Mouse (Mus musculus) heart, embryonic 15.5 days (tissue): Measurements from ENCODE around the gene Trpt1. TPM values are rescaled to one million over a fixed set of nuclear protein-coding genes. Genes with fewer than 3 reads are reported as not detected.

ENCODE experiments used
- polyA plus RNA-seq: library from polyadenylated mRNA; unstranded; fragments of >200 nt; fragmentation: Nextera tagmentation; extraction: Ambion mirVana; gene quantifications from 2 replicates; pipeline ENCODE4 v1.2.1, GENCODE M21; 2015

Trpt1 gene
- polyA plus RNA-seq, 1 experiment from 2014 or later: 17.4 TPM

Other genes starting within 250 kb of the Trpt1 start
- gene Rps6ka4, start 155.5 kb upstream of the Trpt1 start, polyA plus RNA-seq: 15.3 and 20.4 TPM in 2 replicates
- 0.68 and 1.3 TPM in 2 replicates for gene Ccdc88b, start 137.9 kb upstream of the Trpt1 start, polyA plus RNA-seq
- gene Trmt112, start 86.4 kb upstream of the Trpt1 start, polyA plus RNA-seq: 72.8 and 80.1 TPM in 2 replicates
- gene Prdx5, start 86.0 kb upstream of the Trpt1 start, polyA plus RNA-seq: 302 and 344 TPM in 2 replicates
- 36.9 and 39.3 TPM in 2 replicates for gene Esrra, start 74.3 kb upstream of the Trpt1 start, polyA plus RNA-seq
- 1.9 and 3.4 TPM in 2 replicates for gene Catsperz, start 70.8 kb upstream of the Trpt1 start, polyA plus RNA-seq
- 0.14 and 1.1 TPM in 2 replicates for gene Kcnk4, start 61.6 kb upstream of the Trpt1 start, polyA plus RNA-seq
- gene Bad, start 54.3 kb upstream of the Trpt1 start, polyA plus RNA-seq: 55.6 and 58.1 TPM in 2 replicates
- 20.8 and 27.7 TPM in 2 replicates for gene Gpr137, start 53.7 kb upstream of the Trpt1 start, polyA plus RNA-seq
- gene Ppp1r14b, start 21.2 kb upstream of the Trpt1 start, polyA plus RNA-seq: 136 and 138 TPM in 2 replicates
- gene Plcb3, start 19.7 kb upstream of the Trpt1 start, polyA plus RNA-seq: 16.4 and 25.3 TPM in 2 replicates
- gene Fkbp2, start 15.6 kb upstream of the Trpt1 start, polyA plus RNA-seq: 77.0 and 91.2 TPM in 2 replicates
- gene Vegfb, start 8.5 kb upstream of the Trpt1 start, polyA plus RNA-seq: 133 and 149 TPM in 2 replicates
- 37.9 and 39.1 TPM in 2 replicates for gene Dnajc4, start 3.6 kb upstream of the Trpt1 start, polyA plus RNA-seq
- gene Nudt22, start within 50 bp of the Trpt1 start, polyA plus RNA-seq: 29.9 TPM in 2 replicates
- 6.5 and 18.3 TPM in 2 replicates for gene Fermt3, start 23.3 kb downstream of the Trpt1 start, polyA plus RNA-seq
- gene Stip1, start 43.8 kb downstream of the Trpt1 start, polyA plus RNA-seq: 168 and 203 TPM in 2 replicates
- 49.1 and 57.6 TPM in 2 replicates for gene Macrod1, start 60.7 kb downstream of the Trpt1 start, polyA plus RNA-seq
- 1.3 and 2.5 TPM in 2 replicates for gene Flrt1, start 109.6 kb downstream of the Trpt1 start, polyA plus RNA-seq
- gene Otub1, start 210.2 kb downstream of the Trpt1 start, polyA plus RNA-seq: 122 and 135 TPM in 2 replicates
- gene Cox8a, start 221.5 kb downstream of the Trpt1 start, polyA plus RNA-seq: 1,507 and 2,028 TPM in 2 replicates
- gene Naa40, start 245.1 kb downstream of the Trpt1 start, polyA plus RNA-seq: 48.2 and 56.2 TPM in 2 replicates